Mouse (Mus musculus) intestine, postnatal 0 days (tissue): Measurements from ENCODE around the gene Btbd9. TPM values are rescaled to one million over a fixed set of nuclear protein-coding genes. Genes with fewer than 3 reads are reported as not detected.

Experiments
- ATAC-seq: fragments of 200-750 bp; cut with Nextera tagmentation; 2 replicates; pipeline ENCODE4 v1.8.0; 2017; ENCODE audit warnings: mild to moderate bottlenecking, moderate TSS enrichment, moderate library complexity
- H3K27ac ChIP-seq: fragments of 300-500 bp; sonication (generic); 2 replicates; pipeline ENCODE4 v1.5.1; 2014; ENCODE audit warnings: mild to moderate bottlenecking, low read depth, low read length, moderate library complexity
- H3K27me3 ChIP-seq: fragments of 300-500 bp; sonication (generic); replicated peaks from 2 replicates; pipeline ENCODE4 v1.6.1; 2014; ENCODE audit warnings: low read length, mixed read lengths; ENCODE audit not compliant: control insufficient read depth, insufficient read depth
- H3K36me3 ChIP-seq: fragments of 300-500 bp; sonication (generic); 2 replicates; pipeline ENCODE4 v1.6.1; 2014; ENCODE audit warnings: mild to moderate bottlenecking, moderate library complexity; ENCODE audit not compliant: control insufficient read depth, insufficient read depth
- H3K4me1 ChIP-seq: fragments of 300-500 bp; sonication (generic); replicated peaks from 2 replicates; pipeline ENCODE4 v1.6.1; 2014; ENCODE audit warnings: antibody characterized with exemption, low read length, mixed read lengths; ENCODE audit not compliant: control insufficient read depth, insufficient read depth
- H3K4me2 ChIP-seq: fragments of 300-500 bp; sonication (generic); replicated peaks from 2 replicates; pipeline ENCODE4 v1.6.1; 2014; ENCODE audit warnings: low read depth, mild to moderate bottlenecking, moderate library complexity
- H3K4me3 ChIP-seq: fragments of 300-500 bp; sonication (generic); 2 replicates; pipeline ENCODE4 v1.5.1; 2014; ENCODE audit warnings: low read depth, low read length
- H3K9ac ChIP-seq: fragments of 300-500 bp; sonication (generic); 2 replicates; pipeline ENCODE4 v1.6.1; 2014; ENCODE audit warnings: mild to moderate bottlenecking, low read depth, low read length
- H3K9me3 ChIP-seq: fragments of 300-500 bp; sonication (generic); 2 replicates; pipeline ENCODE4 v1.6.1; 2016; ENCODE audit warnings: mixed run types; ENCODE audit not compliant: control insufficient read depth
- CTCF ChIP-seq: sonication (generic); IDR thresholded peaks from 2 replicates; pipeline ENCODE4 v1.5.1; 2016; ENCODE audit warnings: low read depth, mild to moderate bottlenecking, control low read depth, antibody characterized with exemption, moderate library complexity
- WGBS: fragments of 180-500 bp; shearing (Covaris S2); extraction: QIAGEN DNeasy Blood & Tissue Kit; methylation state at CpG from one replicate; pipeline ENCODE4 v1.1.7; 2014; 5-methylcytosine and 5-hydroxymethylcytosine counted together
- polyA plus RNA-seq: library from polyadenylated mRNA; unstranded; fragments of >200 nt; fragmentation: Nextera tagmentation; extraction: Ambion mirVana; gene quantifications from 2 replicates; pipeline ENCODE4 v1.2.1, GENCODE M21; 2015

The Btbd9 gene
- polyA plus RNA-seq, 1 experiment from 2014 or later: 35.9 TPM

DNA sequence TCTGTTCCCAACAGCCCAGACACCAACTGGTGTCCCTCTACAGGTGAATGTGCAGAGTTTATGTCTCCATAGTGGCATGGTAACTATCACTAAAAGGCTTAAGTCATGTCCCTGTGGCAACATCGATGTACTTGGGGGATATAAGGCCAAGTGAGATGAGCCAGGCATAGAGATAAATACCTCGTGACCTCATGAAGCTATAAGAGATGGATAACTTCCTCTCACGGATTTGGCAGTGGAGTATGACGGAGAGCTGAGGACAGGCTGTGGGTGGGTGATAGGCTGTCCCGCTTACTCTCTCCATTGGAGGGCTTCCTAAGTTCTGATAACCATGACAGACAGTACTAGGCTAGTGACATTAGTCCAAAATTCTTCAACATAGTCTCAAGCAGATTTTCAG is 362.9 kb downstream of the Btbd9 start:
- WGBS: 81% methylated on average over 5 of the region's 5 CpGs
- no peaks in the 10 kb centered on the region for H3K27me3 ChIP-seq
- ATAC-seq: no peak

DNA sequence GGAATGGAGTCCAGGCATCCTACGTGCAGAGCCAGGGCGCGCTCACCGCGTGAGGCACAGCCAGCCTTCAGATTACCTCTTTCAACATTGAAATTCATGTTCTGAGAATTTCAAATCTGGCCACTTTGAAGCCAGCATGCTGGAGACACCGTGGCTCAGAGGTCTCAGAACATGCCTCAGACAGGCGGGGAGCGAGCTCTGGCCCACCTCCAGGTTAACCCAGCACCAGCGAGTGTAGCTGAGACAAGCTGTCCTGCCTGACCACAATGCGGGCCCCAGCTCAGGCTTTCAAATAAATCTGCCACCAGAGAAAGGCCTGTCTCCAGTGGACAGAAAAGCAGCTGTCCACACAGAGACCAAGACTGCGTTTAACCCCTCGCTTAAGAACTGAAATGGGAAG is 363.6 kb downstream of the Btbd9 start:
- Histone ChIP-seq H3K9ac (no peak overlapping the region), H3K4me2 (no peak overlapping the region), H3K27ac (no peak overlapping the region), H3K27me3 (no peaks in the 10 kb centered on the region), H3K9me3 (no peaks in the 10 kb centered on the region), H3K36me3 (peaks cover 33% of the 10 kb centered on the region), H3K4me3 (no peak overlapping the region), H3K4me1 (no peaks in the 10 kb centered on the region)
- no peak for TF ChIP-seq CTCF
- ATAC-seq: no peak
- 75% methylated on average over 12 of the region's 12 CpGs for WGBS

More for the DNA sequence above, 362.9 kb downstream of the Btbd9 start:
- H3K36me3 ChIP-seq: peaks cover 30% of the 10 kb centered on the region
- no peak overlapping the region for H3K4me2 ChIP-seq
- TF ChIP-seq CTCF: no peak
- no peaks in the 10 kb centered on the region for H3K4me1 ChIP-seq
- H3K27ac ChIP-seq: no peak overlapping the region
- H3K9ac ChIP-seq: no peak overlapping the region
- H3K9me3 ChIP-seq: no peaks in the 10 kb centered on the region
- no peak overlapping the region for H3K4me3 ChIP-seq

DNA sequence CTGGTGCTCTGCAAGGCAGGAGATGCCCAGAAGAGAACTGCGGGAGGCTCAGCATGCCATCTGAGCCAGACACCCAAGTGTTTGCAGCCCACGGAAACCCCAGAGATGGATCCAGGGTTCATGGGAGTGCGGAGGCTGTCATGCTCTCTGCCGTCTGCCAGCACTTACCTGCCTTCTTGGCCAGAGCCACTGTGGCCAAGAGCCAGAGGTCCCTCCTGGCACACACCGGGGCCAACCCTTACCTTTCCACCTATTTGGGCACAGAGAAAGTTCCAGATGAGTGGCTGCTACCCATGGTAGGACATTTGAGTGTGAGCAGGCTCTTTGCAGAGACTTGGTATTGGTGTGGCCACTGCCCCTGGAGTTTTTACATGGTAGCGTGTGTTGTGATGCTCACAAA is 365.4 kb downstream of the Btbd9 start:
- peaks cover 42% of the 10 kb centered on the region for H3K36me3 ChIP-seq
- H3K27me3 ChIP-seq: no peaks in the 10 kb centered on the region
- no peak overlapping the region for H3K27ac ChIP-seq
- no peak overlapping the region for H3K9ac ChIP-seq
- H3K4me1 ChIP-seq: no peaks in the 10 kb centered on the region
- H3K9me3 ChIP-seq: no peaks in the 10 kb centered on the region
- WGBS: 92% methylated on average over 6 of the region's 6 CpGs
- no peak for ATAC-seq
- H3K4me3 ChIP-seq: no peak overlapping the region
- H3K4me2 ChIP-seq: no peak overlapping the region
- no peak for TF ChIP-seq CTCF

DNA sequence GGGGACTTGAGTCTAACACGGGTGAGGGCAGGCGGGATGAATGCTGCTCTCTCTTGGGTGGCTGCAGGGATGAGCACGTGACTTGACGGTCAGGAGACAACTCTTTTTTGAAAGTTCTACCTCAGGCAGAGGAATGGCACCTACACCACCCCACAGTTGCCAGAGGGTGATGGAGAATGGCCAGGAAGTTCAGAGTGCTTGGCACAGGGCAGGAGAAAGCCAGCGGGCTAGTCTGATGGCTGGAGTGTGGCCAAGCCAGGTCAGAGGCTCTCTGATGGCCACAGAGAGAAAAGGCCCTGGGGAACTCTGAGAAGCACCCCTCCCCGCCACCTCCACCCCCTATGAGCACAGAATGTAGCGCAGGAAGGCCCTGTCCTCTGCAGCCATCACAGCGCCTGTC is 366.0 kb downstream of the Btbd9 start:
- no peak overlapping the region for H3K27ac ChIP-seq
- H3K4me3 ChIP-seq: no peak overlapping the region
- no peaks in the 10 kb centered on the region for H3K9me3 ChIP-seq
- no peaks in the 10 kb centered on the region for H3K4me1 ChIP-seq
- no peak for TF ChIP-seq CTCF
- peaks cover 42% of the 10 kb centered on the region for H3K36me3 ChIP-seq
- H3K9ac ChIP-seq: no peak overlapping the region
- no peak overlapping the region for H3K4me2 ChIP-seq
- H3K27me3 ChIP-seq: no peaks in the 10 kb centered on the region
- ATAC-seq: no peak
- WGBS: 94% methylated on average over 8 of the region's 8 CpGs

DNA sequence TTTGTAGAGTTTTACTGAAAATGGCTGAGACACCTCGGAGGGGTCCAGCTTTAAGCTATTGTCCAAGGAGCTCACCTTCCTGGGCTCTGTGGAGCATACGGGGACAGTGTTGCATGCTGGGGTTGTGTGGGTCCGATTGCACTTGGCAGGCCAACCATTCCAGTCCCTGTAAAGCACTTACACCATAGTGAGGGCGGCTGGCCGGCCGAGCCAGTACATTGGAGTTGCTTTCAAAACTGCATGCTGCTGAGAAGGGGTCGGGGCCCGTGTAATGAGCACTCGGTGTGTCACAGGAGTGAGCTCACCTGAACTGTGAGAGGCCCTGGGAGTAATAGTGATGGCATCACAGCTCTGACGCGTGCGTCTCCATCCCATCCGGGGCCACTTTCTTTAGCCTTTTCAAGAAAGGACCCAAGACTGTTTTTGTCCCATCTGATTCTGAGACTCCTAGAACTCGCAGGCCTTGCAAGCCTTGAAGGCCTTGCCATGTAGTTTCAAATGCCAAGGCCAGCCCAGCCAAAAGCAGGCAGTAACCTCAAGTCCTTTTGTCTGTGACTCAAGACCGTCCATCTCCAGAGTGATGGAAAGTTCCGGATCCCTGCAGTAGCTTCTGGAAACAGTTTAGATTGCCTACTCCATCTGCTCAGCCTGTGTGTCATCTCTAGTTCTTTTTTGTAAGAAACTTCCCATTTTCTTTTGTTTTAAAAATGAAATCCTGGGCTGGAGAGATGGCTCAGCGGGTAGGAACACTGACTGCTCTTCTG is 371.0 kb downstream of the Btbd9 start:
- Histone ChIP-seq H3K4me3 (no peak overlapping the region), H3K27ac (no peak overlapping the region), H3K9ac (no peak overlapping the region), H3K9me3 (no peaks in the 10 kb centered on the region), H3K36me3 (peaks cover 36% of the 10 kb centered on the region; the same call in 1 of the 2 replicates), H3K27me3 (no peaks in the 10 kb centered on the region), H3K4me2 (no peak overlapping the region), H3K4me1 (no peaks in the 10 kb centered on the region)
- 93% methylated on average over 17 of the region's 17 CpGs for WGBS
- no peak for TF ChIP-seq CTCF
- ATAC-seq: no peak

DNA sequence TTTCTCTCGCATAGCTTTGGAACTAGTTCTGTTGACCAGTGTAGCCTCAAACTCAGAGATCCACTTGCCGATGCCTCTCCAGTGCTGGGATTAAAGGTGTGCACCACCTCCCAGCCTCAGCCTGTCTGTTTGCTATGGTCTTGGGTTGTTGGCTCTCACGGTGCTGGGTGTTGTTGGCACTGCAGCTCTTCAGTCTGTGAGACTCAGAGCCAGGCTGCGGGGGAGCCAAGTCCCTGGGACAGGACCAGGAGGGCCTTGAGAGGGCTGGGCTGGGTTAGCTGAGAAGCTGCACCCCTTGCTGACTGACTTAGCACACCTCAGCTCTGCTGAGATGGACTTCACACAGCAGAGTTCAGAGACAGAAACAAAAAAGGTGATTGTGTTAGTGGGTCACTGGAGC is 376.0 kb downstream of the Btbd9 start:
- no peak for ATAC-seq
- Histone ChIP-seq H3K27ac (no peak overlapping the region), H3K9ac (no peak overlapping the region), H3K4me1 (no peaks in the 10 kb centered on the region), H3K4me3 (no peak overlapping the region), H3K36me3 (peaks cover 15% of the 10 kb centered on the region; the same call in 1 of the 2 replicates), H3K9me3 (no peaks in the 10 kb centered on the region), H3K4me2 (no peak overlapping the region), H3K27me3 (no peaks in the 10 kb centered on the region)
- TF ChIP-seq CTCF: no peak
- WGBS: 76% methylated on average over 4 of the region's 4 CpGs
